Mouse (Mus musculus) limb, embryonic 12.5 days (tissue): ENCODE measurements around the gene Stoml1. TPM values are rescaled to one million over a fixed set of nuclear protein-coding genes. Genes with fewer than 3 reads are reported as not detected.

Experiments
- ATAC-seq: fragments of 200-750 bp; cut with Nextera tagmentation; 2 replicates; pipeline ENCODE4 v1.8.0; 2017; ENCODE audit warnings: low read depth, moderate TSS enrichment; ENCODE audit not compliant: insufficient number of reproducible peaks, insufficient read depth, low FRiP score, low TSS enrichment
- H3K27ac ChIP-seq: fragments of 300-500 bp; sonication (generic); 2 replicates; pipeline ENCODE4 v1.5.1; 2016; ENCODE audit warnings: mild to moderate bottlenecking, moderate library complexity
- H3K27me3 ChIP-seq: fragments of 300-500 bp; sonication (generic); 2 replicates; pipeline ENCODE4 v1.6.1; 2016; ENCODE audit warnings: mild to moderate bottlenecking, moderate library complexity
- H3K36me3 ChIP-seq: fragments of 300-500 bp; sonication (generic); 2 replicates; pipeline ENCODE4 v1.6.1; 2016; ENCODE audit warnings: mild to moderate bottlenecking, moderate library complexity
- H3K4me1 ChIP-seq: fragments of 300-500 bp; sonication (generic); replicated peaks from 2 replicates; pipeline ENCODE4 v1.6.1; 2016
- H3K4me2 ChIP-seq: fragments of 300-500 bp; sonication (generic); 2 replicates; pipeline ENCODE4 v1.6.1; 2016; ENCODE audit warnings: mild to moderate bottlenecking, moderate library complexity
- H3K4me3 ChIP-seq: fragments of 300-500 bp; sonication (generic); replicated peaks from 2 replicates; pipeline ENCODE4 v1.5.1; 2016; ENCODE audit warnings: mild to moderate bottlenecking
- H3K9ac ChIP-seq: fragments of 300-500 bp; sonication (generic); replicated peaks from 2 replicates; pipeline ENCODE4 v1.6.1; 2016; ENCODE audit warnings: mild to moderate bottlenecking, moderate library complexity
- H3K9me3 ChIP-seq: fragments of 300-500 bp; sonication (generic); 2 replicates; pipeline ENCODE4 v1.6.1; 2016; ENCODE audit warnings: mild to moderate bottlenecking, moderate library complexity
- WGBS: fragments of 180-500 bp; shearing (Covaris S2); methylation state at CpG from one replicate; pipeline ENCODE4 v1.1.7; 2016; 5-methylcytosine and 5-hydroxymethylcytosine counted together
- polyA plus RNA-seq: library from polyadenylated mRNA; unstranded; fragments of >200 nt; fragmentation: Nextera tagmentation; extraction: Ambion mirVana; gene quantifications from 2 replicates; pipeline ENCODE4 v1.2.1, GENCODE M21; 2016

Stoml1 gene
- 33.6 and 35.3 TPM in 2 replicates for polyA plus RNA-seq

- H3K27ac ChIP-seq = 0 out of 2 replicates have a peak within 1 kb of the TSS, but pooled peaks have one; percentile 18
- under 1% methylated on average over 31 of the region's 31 CpGs for WGBS
- H3K9me3 ChIP-seq = no peaks in the 10 kb centered on the region
- H3K27me3 ChIP-seq = no peaks in the 10 kb centered on the region
- peaks cover 18% of the 10 kb centered on the region for H3K4me1 ChIP-seq
- ATAC-seq = peak; percentile 91; the same call in 1 of the 2 replicates
- peaks cover 17% of the 10 kb centered on the region for H3K36me3 ChIP-seq
- H3K9ac ChIP-seq = peak within 1 kb of the TSS; percentile 72
- peak within 1 kb of the TSS; percentile 82 for H3K4me2 ChIP-seq
- peak within 1 kb of the TSS; percentile 67 for H3K4me3 ChIP-seq
Observed at GRCm38 (mm10) chr9:58253033-58253804, at the start of gene Stoml1. Stoml1 (plus strand) TSS chr9:58253164.

GRCm38 (mm10) chr9:58203516-58204447 lies 49.2 kb upstream of the Stoml1 start, which contains the start of the genes Islr and Islr2:
Islr (minus strand) TSS chr9:58204306.
Islr2 (minus strand) TSS chr9:58204319.
- Histone ChIP-seq H3K27me3 (peaks cover 71% of the 10 kb centered on the region), H3K9me3 (no peaks in the 10 kb centered on the region), H3K4me1 (peaks cover 45% of the 10 kb centered on the region), H3K27ac (no peak within 1 kb of the TSS), H3K36me3 (no peaks in the 10 kb centered on the region), H3K4me3 (peak within 1 kb of the TSS; percentile 36), H3K4me2 (peak within 1 kb of the TSS; percentile 53), H3K9ac (peak within 1 kb of the TSS; percentile 8; the same call in 1 of the 2 replicates)
- peak; percentile 77 for ATAC-seq
- 1% methylated on average over 42 of the region's 42 CpGs for WGBS

GRCm38 (mm10) chr9:58204448-58205000 lies 48.4 kb upstream of the Stoml1 start:
- Histone ChIP-seq H3K36me3 (no peaks in the 10 kb centered on the region), H3K4me2 (peak overlapping the region; percentile 53), H3K27ac (no peak overlapping the region), H3K9ac (peak overlapping the region; percentile 8; the same call in 1 of the 2 replicates), H3K27me3 (peaks cover 63% of the 10 kb centered on the region), H3K4me3 (peak overlapping the region; percentile 36), H3K9me3 (no peaks in the 10 kb centered on the region), H3K4me1 (peaks cover 38% of the 10 kb centered on the region)
- 4% methylated on average over 18 of the region's 18 CpGs for WGBS
- ATAC-seq = peak; percentile 67

GRCm38 (mm10) chr9:58206013-58206412 lies 47.0 kb upstream of the Stoml1 start:
- no peaks in the 10 kb centered on the region for H3K9me3 ChIP-seq
- WGBS = 87% methylated on average over 7 of the region's 7 CpGs
- no peaks in the 10 kb centered on the region for H3K36me3 ChIP-seq
- H3K4me1 ChIP-seq = peaks cover 28% of the 10 kb centered on the region
- no peak overlapping the region for H3K4me2 ChIP-seq
- H3K9ac ChIP-seq = no peak overlapping the region
- ATAC-seq = no peak
- no peak overlapping the region for H3K4me3 ChIP-seq
- H3K27ac ChIP-seq = no peak overlapping the region
- H3K27me3 ChIP-seq = peaks cover 48% of the 10 kb centered on the region

- Histone ChIP-seq H3K4me3 (no peak overlapping the region), H3K4me1 (peaks cover 11% of the 10 kb centered on the region), H3K9ac (no peak overlapping the region), H3K4me2 (no peak overlapping the region), H3K27ac (no peak overlapping the region), H3K9me3 (no peaks in the 10 kb centered on the region), H3K27me3 (peaks cover 22% of the 10 kb centered on the region), H3K36me3 (no peaks in the 10 kb centered on the region)
- ATAC-seq = no peak
- WGBS = 77% methylated on average over 8 of the region's 8 CpGs
Observed at GRCm38 (mm10) chr9:58209462-58210303, 43.3 kb upstream of the Stoml1 start.

- Histone ChIP-seq H3K9ac (no peak overlapping the region), H3K4me3 (no peak overlapping the region), H3K4me2 (no peak overlapping the region), H3K36me3 (no peaks in the 10 kb centered on the region), H3K4me1 (peaks cover 14% of the 10 kb centered on the region), H3K9me3 (no peaks in the 10 kb centered on the region), H3K27me3 (peaks cover 16% of the 10 kb centered on the region), H3K27ac (no peak overlapping the region)
- WGBS = 78% methylated on average over 2 of the region's 2 CpGs
- no peak for ATAC-seq
Observed at GRCm38 (mm10) chr9:58210304-58210627, 42.7 kb upstream of the Stoml1 start.

- no peak overlapping the region for H3K9ac ChIP-seq
- H3K27me3 ChIP-seq = peaks cover 8% of the 10 kb centered on the region
- no peaks in the 10 kb centered on the region for H3K9me3 ChIP-seq
- no peak overlapping the region for H3K4me3 ChIP-seq
- no peaks in the 10 kb centered on the region for H3K36me3 ChIP-seq
- H3K4me1 ChIP-seq = peaks cover 19% of the 10 kb centered on the region
- H3K27ac ChIP-seq = no peak overlapping the region
- H3K4me2 ChIP-seq = no peak overlapping the region
- no peak for ATAC-seq
- WGBS = 64% methylated on average over 5 of the region's 5 CpGs
Observed at GRCm38 (mm10) chr9:58213377-58213776, 39.6 kb upstream of the Stoml1 start.

GRCm38 (mm10) chr9:58213865-58214264 lies 39.1 kb upstream of the Stoml1 start:
- H3K27me3 ChIP-seq = peaks cover 8% of the 10 kb centered on the region
- no peak overlapping the region for H3K4me2 ChIP-seq
- no peak overlapping the region for H3K4me3 ChIP-seq
- peaks cover 19% of the 10 kb centered on the region for H3K4me1 ChIP-seq
- no peaks in the 10 kb centered on the region for H3K9me3 ChIP-seq
- no peak overlapping the region for H3K9ac ChIP-seq
- peaks cover 3% of the 10 kb centered on the region; the same call in 1 of the 2 replicates for H3K36me3 ChIP-seq
- ATAC-seq = no peak
- H3K27ac ChIP-seq = no peak overlapping the region
- 5% methylated on average over 5 of the region's 5 CpGs for WGBS

- no peak overlapping the region for H3K27ac ChIP-seq
- WGBS = 63% methylated on average over 8 of the region's 8 CpGs
- no peak overlapping the region for H3K4me3 ChIP-seq
- H3K9ac ChIP-seq = no peak overlapping the region
- ATAC-seq = 0 out of 2 replicates have a peak, but pooled peaks have one; percentile 23
- peaks cover 19% of the 10 kb centered on the region for H3K4me1 ChIP-seq
- H3K36me3 ChIP-seq = peaks cover 11% of the 10 kb centered on the region
- H3K27me3 ChIP-seq = peaks cover 8% of the 10 kb centered on the region
- H3K9me3 ChIP-seq = no peaks in the 10 kb centered on the region
- H3K4me2 ChIP-seq = no peak overlapping the region
Observed at GRCm38 (mm10) chr9:58214519-58215180, 38.3 kb upstream of the Stoml1 start.

GRCm38 (mm10) chr9:58216402-58216801 lies 36.6 kb upstream of the Stoml1 start:
- H3K9me3 ChIP-seq = no peaks in the 10 kb centered on the region
- H3K4me2 ChIP-seq = no peak overlapping the region
- 57% methylated on average over 6 of the region's 6 CpGs for WGBS
- peaks cover 8% of the 10 kb centered on the region for H3K27me3 ChIP-seq
- no peak for ATAC-seq
- H3K27ac ChIP-seq = no peak overlapping the region
- peaks cover 25% of the 10 kb centered on the region for H3K36me3 ChIP-seq
- H3K9ac ChIP-seq = no peak overlapping the region
- H3K4me3 ChIP-seq = no peak overlapping the region
- peaks cover 22% of the 10 kb centered on the region for H3K4me1 ChIP-seq
